Mouse (Mus musculus): Measurements from ENCODE around the gene Zfhx2.

- TF ChIP-seq EP300 (optimal IDR thresholded peaks at IDR 0.05) (no peak), CTCF (IDR thresholded peaks at IDR 0.05; ENCODE audit: low read depth) (no peak)
Observed at GRCm38 (mm10) chr14:55063117-55063516, 29.0 kb downstream of the Zfhx2 start.
